Mouse (Mus musculus): ENCODE results near the gene Gm3500.
"Not testable (repeated sequence)": the region's sequence is repeated elsewhere in the genome, so short reads cannot be mapped to it uniquely, and the experiment has no call there.

Gm3500 gene

GRCm38 (mm10) chr14:5388949-5389348 is at the start of gene Gm3500:
Gm3500 (minus strand) TSS chr14:5389049.
- not testable (repeated sequence) for DNase-seq (ENCODE audit: low spot score in 2 of 2)

- not testable (repeated sequence) for DNase-seq (ENCODE audit: low spot score in 2 of 2)
Observed at GRCm38 (mm10) chr14:5334828-5335227, 54.0 kb downstream of the Gm3500 start, which contains the start of gene Gm3542. Gm3542 (minus strand) TSS chr14:5334928.
